Mouse (Mus musculus) kidney, postnatal 14 days (tissue): ENCODE measurements around the gene Relt.
"Not testable (repeated sequence)": the region's sequence is repeated elsewhere in the genome, so short reads cannot be mapped to it uniquely, and the experiment has no call there.

Experiments used
- DNase-seq: peaks from one replicate; pipeline ENCODE4 v3.0.0; 2022; ENCODE audit warnings: mixed read lengths

Relt gene

GRCm38 (mm10) chr7:100873197-100873596 lies 10.0 kb upstream of the Relt start:
- no peak for DNase-seq

GRCm38 (mm10) chr7:100871892-100872291 lies 8.6 kb upstream of the Relt start:
- peak; percentile 60 for DNase-seq

- DNase-seq = no peak
Observed at GRCm38 (mm10) chr7:100871355-100871754, 8.1 kb upstream of the Relt start.

- DNase-seq = no peak
Observed at GRCm38 (mm10) chr7:100869877-100870629, 6.8 kb upstream of the Relt start.

DNA sequence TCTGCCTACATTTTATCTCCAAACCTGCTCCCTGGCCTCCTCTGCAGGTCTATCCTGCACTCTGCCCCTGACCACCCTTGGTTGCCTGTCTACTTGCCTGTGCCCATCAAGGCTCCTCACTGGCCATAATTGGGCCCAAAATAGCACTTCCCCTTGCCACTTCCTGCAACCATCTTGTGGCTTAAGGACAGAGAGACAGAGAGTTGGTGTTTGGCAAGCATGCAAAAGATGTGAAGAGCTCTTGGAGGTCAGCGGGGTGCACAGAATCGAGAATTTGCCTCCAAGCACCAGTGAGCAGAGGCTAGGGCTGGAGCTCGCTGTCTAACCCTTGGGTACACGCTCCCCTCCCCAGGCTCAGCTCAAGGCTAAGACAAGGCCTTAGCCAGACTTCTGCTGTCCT lies 5.3 kb upstream of the Relt start:
- no peak for DNase-seq

GRCm38 (mm10) chr7:100867561-100867960 lies 4.3 kb upstream of the Relt start:
- DNase-seq = no peak

DNA sequence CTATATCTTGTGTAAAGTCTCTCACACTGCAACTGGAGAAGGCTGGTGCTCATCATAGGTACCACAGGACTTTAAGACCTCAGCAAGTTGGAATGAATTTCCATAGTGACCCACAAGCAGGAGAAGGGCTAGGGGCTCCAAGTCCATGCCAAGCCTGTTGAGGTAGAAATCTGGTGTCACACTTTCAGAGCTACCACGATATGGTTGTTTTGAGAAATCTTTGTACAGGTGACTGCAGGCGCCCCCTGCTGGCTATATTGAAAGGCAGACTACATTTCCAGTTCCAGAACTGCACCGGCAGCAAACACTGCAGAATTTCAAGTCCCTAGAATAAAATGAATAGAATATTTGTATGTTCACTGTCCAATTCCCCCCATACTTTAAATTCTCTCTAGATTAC lies 3.4 kb upstream of the Relt start:
- DNase-seq = peak; percentile 76

DNA sequence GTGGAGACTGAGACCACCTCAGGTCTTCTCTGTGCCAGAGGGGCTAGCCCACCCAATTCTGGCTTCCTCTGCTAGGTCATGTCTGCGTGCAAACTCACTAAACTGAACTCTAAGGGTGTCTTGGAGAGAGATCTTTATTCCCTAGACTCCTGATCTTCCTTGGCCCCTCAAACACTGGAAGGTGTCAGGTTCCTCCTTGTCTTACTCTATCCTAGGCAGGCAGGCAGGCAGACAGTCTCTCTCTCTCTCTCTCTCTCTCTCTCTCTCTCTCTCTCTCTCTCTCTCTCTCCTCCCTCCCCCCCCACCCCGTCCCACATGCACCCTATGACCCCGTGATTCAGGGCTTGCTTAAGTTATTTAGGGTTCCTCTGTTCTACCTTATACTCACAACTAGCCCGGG lies 893 bp downstream of the Relt start:
- DNase-seq = no peak

DNA sequence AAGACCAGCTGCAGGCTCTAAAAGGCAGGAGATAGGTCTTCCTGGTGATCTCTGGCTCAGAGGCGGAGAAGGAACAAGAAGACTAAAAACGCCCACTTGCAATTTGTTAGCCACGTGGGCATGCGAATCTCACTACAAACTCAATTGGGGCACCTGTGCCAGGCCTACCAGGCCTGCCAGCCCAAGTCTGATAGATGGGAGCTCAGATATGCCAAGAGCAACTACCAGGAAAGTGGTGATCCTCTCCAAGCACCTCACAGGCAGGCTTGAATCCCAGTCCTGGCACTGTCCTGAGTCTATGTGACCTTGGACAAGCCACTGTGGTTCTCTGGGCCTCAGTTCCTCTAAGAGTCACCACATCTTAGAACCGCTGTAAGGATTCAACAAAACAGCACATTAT lies 2.0 kb downstream of the Relt start:
- no peak for DNase-seq

- no peak for DNase-seq
Observed at GRCm38 (mm10) chr7:100860450-100860849, 2.8 kb downstream of the Relt start.

DNA sequence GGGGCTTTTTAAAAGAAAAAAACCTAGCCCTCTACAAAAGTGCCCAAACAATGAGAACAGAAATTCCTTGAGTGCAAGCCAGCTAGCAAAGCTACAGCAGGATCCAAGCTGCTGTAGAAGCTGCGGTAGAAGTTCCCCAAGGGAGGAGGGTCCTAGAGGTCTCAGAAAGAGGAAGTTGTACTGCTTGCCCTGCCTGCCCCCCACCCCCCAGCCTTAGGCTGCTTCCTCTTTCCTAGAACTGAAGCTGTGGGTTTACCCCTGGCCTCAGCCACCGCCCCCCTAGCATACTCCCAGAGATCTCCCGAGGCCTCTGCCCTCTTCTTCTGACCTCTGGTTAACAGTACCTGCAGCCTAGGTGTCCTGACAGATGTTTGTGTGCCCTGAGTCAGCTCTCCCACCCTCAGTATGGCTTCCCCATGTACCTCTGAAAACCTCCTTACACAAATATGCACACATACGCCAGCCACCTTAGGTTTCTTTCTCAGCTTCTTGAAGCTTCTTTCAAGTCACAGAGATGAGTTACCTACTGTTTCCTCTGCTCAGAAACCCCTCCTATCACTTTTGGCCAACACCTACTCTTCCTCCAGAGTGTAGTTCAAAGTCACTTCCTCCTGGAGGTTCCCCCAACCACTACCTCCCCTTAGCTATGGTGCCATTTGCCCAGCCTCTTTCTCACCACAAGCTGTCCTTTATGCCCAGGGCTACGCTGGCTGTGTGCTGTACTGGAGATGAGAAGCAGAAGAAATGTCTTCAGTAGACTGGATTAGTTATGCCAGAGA lies 7.3 kb downstream of the Relt start:
- DNase-seq = peak; percentile 47

- DNase-seq = no peak
Observed at GRCm38 (mm10) chr7:100855300-100855699, 7.9 kb downstream of the Relt start.

GRCm38 (mm10) chr7:100854861-100855260 lies 8.4 kb downstream of the Relt start:
- no peak for DNase-seq

DNA sequence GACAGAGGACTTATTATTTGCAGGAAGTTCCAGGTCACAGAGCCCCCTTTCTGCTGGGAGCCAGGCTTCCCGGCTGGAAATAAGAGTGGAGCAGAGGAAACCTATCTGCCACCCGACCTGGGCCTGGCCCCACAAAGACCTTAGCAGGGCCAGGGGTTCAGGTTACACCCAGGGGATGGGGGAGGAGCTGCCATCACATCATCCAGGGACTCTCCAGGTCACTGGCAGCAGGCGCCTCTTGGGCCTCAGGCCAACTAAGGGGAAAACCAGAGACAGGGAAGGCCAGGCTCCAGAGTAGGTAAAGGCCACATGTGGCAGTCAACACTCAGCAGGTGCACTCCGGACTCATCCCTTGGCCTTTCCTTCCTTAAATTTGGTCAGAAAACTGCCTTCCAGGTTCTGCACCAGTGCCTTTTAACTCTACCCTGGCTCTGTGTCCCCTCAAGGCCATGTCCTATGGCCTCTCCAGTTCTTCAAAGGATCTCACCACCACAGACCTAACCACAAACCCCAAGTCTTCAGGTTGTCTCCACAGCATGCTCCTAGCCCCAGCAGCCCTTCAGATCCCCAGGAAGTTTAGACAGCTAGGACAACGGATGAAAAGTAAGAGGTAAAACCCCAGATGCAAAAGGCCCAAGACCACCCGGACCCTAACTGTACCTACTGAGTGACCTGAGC lies 9.0 kb downstream of the Relt start:
- DNase-seq = no peak

DNA sequence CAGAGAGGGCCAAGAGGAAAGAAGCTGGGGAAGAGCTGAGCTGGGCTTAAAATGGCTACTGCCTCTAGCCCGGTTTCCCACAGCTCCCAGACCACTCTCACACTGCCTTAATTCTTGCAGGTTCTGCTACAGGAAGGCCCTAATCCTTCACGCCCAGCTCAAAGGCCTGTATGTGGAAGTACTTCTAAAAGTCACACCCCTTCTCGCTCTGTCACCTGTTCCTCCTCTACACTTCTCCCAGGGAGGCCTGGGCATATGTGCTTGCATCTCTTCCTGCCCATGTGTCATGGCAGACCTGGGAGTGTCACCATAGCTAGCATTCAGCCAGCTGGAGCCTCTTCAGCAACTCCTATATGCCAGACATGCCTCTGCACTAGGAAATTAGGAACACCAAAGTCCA lies 9.8 kb downstream of the Relt start:
- DNase-seq = no peak

DNA sequence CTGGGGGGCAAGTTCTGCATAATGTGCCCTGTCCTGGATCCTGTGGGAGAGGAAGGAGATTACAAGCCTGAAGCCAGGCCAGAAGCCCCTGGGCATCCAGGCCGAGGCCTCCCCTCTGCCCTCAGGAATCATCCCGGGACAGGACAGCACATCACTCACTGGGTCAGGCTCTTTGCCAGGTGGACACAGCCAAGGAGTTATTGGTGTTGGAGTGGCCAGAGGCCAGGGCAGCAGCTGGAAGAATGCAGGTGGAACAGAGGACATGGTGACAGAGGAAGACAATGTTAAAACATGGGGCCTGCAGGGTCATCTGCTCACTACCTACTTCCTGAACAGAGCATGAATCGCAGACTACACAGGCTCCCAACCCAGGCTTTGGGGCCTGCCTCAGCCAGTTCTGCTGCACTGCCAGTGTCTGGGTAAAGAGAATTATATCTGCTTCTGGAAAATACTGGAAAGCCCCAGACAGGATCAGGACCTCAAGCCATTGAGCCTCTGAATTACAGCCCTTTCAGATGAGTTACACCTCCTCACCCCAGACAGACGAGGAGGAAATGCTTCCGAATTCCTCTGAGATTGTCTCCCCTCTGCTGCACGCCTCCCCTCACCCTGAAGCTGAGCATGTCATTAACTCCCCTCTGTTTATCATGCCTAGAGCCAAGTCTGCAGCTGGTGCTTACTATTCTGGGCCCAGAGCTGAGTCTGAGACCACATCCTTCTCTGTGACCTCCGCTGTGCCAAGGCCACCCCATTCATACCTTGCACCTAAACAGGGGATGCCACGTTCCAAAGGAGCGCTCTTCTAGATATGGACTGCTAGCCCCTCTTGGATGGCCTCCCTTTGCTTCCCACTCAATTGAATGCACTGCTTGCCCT lies 11.5 kb downstream of the Relt start:
- no peak for DNase-seq

DNA sequence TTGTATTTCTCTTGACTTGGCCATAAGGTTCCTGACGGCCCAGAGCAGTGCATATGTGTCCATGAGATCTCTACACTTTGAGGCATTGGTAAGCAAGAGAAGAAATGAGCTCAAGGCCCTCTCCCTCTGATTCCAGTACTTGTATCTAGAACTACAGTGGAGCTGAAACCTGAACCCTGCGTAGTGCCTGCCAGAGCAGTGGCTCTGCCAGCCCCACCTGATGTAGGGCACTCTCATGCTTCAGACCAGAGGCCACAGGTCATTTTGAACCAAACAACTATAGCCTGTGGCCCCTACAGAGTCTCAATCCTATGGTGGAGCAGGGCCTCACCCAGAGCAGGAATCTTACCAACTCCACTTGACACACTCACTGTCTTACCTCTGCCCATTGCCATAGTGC lies 13.7 kb downstream of the Relt start:
- no peak for DNase-seq

DNA sequence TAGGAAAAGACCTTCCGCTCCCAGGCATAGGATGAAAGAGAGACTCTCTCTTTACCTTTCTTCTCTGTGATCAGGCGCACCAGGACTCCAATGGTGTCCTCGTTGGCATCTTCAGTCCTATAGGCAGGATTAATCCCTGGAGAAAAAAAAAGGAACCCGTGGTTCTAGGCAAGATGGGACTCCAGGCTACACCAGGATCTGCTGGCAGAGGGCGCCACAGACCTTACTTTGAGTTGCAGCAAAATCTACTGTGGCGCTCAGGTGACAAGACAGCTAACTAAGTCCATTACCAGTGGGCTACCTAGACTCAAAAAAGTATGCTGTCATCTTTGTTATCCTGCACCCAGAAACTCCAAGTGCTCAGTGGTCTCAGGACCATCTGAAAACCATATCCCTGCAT lies 14.5 kb downstream of the Relt start:
- DNase-seq = peak; percentile 85

GRCm38 (mm10) chr7:100847131-100847530 lies 16.1 kb downstream of the Relt start:
- DNase-seq = no peak

GRCm38 (mm10) chr7:100846033-100846432 lies 17.2 kb downstream of the Relt start:
- DNase-seq = not testable (repeated sequence)

DNA sequence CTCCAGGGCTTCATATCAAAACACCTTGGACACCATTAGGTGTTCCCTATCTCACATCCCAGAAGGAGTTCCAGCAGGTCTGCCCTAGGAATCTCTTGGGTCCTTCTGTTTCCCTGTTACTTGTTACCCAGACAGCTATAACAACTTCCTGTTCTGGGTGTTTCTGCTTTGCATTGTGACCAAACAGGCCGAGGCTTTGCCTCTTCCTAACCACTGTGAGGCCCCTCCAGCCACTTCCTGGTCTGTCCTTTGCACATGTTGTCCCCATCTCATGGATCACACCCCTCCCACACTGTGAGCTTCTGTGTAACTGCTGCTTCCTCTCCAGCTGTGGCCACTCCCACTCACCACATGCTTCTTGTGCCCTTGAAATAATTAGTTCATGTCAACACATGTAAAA lies 17.8 kb downstream of the Relt start:
- peak; percentile 61 for DNase-seq

DNA sequence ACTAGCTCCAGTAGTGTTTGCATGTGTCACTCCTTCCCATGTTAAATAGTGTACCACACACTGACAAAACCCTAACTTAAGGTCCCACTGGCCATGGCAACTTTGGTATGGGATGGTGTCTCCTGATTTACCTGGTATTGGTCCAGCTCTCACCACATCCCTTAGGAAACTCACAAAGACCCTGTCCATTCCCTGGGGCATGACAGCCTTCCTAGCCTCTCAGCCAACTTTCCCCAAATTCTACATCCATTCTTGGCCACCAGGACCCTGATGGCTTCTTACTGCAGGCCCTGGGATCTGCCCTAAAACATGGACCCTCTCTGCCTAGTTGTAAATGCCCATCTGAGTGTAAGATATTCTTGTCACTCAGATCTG lies 18.2 kb downstream of the Relt start:
- no peak for DNase-seq
